Mouse (Mus musculus): ENCODE measurements around the gene Tspan11. TPM values are rescaled to one million over a fixed set of nuclear protein-coding genes. Genes with fewer than 3 reads are reported as not detected.
A peak's percentile ranks its signal among the peaks of the same experiment; 100 is the strongest.

Tspan11 gene
- total RNA-seq, 4 experiments from 2014 or later = 7.3 to 21.2 (median 12.3) TPM

GRCm38 (mm10) chr6:127879472-127879871, 7.9 kb upstream of the Tspan11 start:
- DNase-seq = no peak

DNA sequence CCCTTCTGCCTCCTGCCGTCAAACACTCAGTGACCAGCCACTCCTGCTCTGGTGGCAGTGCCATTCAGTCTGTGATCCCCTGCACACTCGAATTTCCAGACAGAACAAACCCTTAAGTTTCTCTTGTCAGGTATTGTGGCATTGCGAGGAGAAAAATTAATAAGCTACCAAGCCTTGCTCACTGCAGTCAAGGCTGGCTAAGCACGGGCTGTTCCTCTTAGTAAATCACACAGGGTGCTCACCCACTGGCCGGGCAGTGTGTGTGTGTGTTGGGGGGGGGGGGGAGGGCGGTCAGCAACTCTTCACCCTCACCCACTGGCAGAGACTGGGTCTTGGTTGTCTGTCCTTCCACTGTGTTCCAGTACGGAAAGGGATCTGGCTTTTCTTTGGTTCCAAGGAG, 473 bp upstream of the Tspan11 start:
- DNase-seq = no peak

- no peak for DNase-seq
These were observed 1.2 kb downstream of the Tspan11 start for GRCm38 (mm10) chr6:127888581-127888980.

GRCm38 (mm10) chr6:127893611-127894010, 6.2 kb downstream of the Tspan11 start:
- DNase-seq = no peak

DNA sequence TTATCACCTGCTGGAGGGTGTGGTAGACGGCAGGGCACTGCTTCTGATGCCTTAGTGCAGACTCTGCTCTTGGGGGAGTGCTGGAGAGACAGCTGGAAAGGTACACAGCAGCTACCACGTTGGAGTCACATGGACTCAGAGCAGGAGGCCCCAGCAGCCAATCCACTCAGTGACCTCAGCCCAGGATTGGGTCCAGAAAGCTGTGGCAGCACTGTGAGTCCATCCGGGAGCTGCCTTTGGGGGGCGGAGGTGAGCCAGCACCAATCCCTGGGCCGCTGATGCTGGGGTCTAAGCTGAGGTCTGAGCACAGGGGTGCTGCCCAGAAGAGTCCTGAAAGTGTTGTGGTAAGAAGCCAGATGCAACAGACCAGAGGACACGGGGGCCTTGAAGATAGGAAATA, 7.6 kb downstream of the Tspan11 start:
- DNase-seq = no peak

GRCm38 (mm10) chr6:127896425-127896824, 9.0 kb downstream of the Tspan11 start:
- no peak for DNase-seq

- no peak for DNase-seq
These were observed 10.0 kb downstream of the Tspan11 start for GRCm38 (mm10) chr6:127897342-127897741.

DNA sequence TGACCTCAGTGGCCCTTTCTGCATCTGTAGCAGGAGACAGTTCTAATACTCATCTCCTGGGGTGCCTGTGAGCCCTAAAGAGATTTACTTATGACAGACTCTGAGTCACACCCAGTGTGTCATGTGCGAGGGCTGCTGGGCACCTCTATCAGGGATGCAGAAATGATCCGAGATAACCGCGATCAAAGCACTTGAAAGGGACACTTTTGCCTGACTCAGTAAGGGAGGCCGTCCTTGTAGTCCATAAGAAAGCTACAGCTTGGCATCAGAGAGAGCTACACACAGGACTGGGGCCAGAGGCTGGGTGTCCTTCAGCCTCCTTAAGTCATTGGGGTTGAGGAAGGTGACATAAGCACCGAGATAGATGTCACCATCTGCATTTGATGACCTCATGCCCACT, 12.7 kb downstream of the Tspan11 start:
- peak; percentile 16 for DNase-seq

GRCm38 (mm10) chr6:127901261-127901660, 13.9 kb downstream of the Tspan11 start:
- DNase-seq = no peak

- no peak for DNase-seq
These were observed 14.3 kb downstream of the Tspan11 start for GRCm38 (mm10) chr6:127901669-127902068.

GRCm38 (mm10) chr6:127902559-127902958, 15.2 kb downstream of the Tspan11 start:
- no peak for DNase-seq

GRCm38 (mm10) chr6:127910638-127911037, 23.2 kb downstream of the Tspan11 start:
- DNase-seq = no peak

DNA sequence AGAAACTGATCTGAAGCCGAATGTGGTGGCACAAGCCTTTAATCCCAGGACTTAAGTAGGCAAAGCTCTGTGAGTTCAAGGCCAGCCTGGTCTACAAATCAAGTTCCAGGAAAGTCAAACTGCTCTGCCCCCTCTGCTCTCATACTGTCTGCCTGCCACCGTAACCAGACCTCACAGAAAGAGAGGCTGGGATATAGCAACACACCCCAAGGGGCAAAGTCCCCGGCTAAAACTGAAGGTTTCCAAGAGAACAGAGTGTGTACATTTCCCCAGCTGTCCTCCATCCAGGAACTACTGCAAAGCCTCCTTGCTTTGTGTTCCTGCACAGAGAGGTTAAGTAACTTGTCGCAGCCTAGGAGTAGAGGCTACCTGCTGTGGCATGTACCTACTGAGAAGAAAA, 24.3 kb downstream of the Tspan11 start:
- DNase-seq = no peak

- no peak for DNase-seq
These were observed 25.5 kb downstream of the Tspan11 start for GRCm38 (mm10) chr6:127912938-127913337.

- DNase-seq = peak; percentile 30
These were observed 29.6 kb downstream of the Tspan11 start for GRCm38 (mm10) chr6:127916993-127917392.

- DNase-seq = no peak
These were observed 30.3 kb downstream of the Tspan11 start for GRCm38 (mm10) chr6:127917712-127918111.

DNA sequence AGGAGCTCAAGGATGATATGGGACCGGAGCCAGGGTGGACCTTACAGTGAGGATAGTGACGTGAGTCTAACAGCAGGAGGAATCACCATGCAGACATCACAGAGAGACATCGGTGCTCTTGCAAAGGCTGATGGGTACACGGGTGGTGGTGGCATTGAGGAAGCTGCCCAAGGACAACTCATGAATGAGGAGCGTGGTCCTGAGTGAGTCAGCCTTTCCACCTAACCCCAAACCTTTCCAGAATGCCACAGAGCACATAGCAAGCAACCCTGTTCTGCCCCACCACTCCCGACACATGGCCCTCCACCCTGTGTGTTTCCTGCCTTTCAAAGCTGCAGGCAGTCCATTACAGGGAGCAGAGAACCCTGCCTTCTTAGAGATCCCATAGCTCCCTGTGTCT, 32.1 kb downstream of the Tspan11 start:
- peak; percentile 76 for DNase-seq

- peak; percentile 77 for DNase-seq
These were observed 33.3 kb downstream of the Tspan11 start for GRCm38 (mm10) chr6:127920652-127921051.

DNA sequence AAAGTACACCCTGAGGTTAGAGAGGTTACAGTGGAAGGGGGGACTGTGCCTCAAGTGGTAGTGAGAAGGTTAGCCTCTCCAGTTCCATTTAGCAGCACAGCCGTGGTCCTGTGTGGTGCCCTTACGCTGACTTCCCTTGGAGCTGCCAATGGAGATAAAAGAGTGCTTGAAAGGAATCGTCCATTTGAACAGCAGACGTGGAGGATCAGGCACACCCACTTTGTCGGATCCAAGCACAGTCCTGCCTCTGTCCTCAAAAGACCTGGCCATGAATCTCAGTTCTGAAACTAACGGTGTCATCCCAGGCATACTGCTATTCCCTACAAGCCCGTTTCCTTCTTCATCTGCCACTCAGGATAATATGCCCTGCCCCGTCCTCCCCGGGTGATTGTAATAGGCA, 34.6 kb downstream of the Tspan11 start:
- no peak for DNase-seq

DNA sequence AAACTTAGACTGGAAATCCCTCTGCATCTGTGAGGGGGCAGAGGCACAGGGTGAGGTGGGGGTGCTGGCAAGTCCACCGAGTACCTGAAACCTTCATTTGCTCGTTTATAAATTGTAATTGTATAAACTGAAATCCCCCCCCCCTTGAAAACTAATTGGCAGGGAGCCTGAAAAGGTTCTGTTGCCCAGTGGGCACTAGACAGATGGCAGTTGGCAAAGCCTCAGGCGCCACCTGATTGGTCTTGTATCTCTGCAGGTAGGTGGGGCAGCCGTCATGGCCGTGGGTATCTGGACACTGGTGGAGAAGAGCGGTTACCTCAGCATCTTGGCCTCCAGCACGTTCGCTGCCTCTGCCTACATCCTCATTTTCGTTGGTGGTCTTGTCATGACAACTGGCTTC, 35.9 kb downstream of the Tspan11 start:
- no peak for DNase-seq

DNA sequence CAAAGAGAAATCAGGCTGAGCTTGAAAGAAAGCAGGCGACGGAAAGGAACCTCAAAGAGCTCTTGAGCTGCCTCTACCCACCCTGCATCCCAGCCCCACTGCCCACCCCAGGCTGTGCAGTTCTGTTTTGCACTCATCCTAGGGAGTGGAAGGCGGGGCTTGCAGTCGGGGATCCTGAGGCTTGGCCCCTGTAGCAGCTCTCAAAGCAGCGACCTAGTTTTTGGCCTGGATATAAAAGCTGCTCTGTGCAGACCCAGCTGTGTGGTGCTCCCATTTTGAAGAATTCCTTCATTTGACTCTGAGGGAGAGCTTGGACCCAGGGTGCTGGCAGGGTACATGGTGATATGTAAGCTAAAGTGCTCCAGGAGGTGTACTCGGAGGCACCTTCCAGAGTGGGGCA, 37.4 kb downstream of the Tspan11 start:
- no peak for DNase-seq

GRCm38 (mm10) chr6:127925915-127926314, 38.5 kb downstream of the Tspan11 start:
- DNase-seq = no peak

DNA sequence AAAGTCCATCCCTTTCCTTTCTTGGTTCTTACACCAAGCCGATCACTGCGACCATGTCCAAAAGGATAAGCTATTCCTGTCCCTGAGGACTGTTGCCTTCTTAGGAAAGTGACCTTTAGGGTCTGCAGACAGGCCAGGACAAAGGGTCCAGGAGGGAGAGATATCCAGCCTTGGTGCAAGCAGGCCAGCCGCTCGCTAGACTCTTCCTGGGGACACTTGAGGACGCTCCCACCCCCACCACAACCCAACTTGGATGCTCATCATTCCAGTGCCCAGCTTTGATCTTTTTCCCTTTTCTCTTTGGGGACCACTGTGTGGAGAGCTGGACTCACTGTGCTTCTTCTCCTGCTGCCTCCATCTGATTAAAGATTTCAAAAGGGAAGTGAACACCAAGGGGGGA, 41.3 kb downstream of the Tspan11 start:
- no peak for DNase-seq

- no peak for DNase-seq
These were observed 45.3 kb downstream of the Tspan11 start for GRCm38 (mm10) chr6:127932697-127933096.

DNA sequence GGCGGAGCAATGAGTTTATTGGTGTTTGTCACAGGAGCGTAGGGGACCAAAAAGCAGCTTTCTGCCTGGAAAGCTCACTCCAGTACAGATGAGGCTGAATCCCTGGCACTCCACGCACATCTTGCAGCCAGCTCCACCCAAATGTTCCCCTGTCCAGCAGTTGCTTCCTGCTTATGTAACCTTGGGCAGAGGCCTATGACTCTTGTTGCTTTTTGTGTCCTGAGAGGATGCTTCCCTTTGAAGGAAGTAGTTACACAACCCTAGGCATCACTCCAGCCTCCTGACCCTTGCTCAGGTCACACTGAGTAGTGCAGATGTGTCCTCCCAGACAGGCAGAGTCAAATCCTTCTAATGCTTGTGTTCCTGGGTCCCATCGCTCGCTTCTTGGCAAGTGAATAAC, 46.5 kb downstream of the Tspan11 start:
- no peak for DNase-seq

DNA sequence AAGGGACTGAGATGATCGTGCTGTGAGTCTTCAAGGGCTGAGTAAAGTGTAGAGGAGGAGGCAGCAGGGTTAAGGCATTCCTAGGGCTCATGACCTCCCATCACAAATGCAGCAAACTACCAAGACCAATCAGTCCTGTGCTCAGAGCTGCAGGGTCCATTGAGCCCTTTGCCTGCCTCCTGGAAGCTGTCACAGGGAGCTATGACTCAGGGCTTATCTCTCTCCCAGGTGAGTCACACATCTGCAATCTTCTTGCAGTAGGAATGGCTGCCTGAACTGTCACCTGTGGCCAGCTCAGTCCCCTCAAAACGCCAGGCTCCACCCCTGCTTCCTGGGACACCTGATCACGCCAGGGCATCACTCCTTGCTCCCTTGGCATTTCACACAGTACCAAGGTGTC, 47.7 kb downstream of the Tspan11 start:
- DNase-seq = no peak
